Mouse (Mus musculus): ENCODE data around the gene Strn. TPM values are rescaled to one million over a fixed set of nuclear protein-coding genes. Genes with fewer than 3 reads are reported as not detected.

The Strn gene
- 5.0 and 5.7 TPM in 2 replicates for polyA plus RNA-seq (2015; fragmentation: Nextera tagmentation; extraction: Ambion mirVana)

DNA sequence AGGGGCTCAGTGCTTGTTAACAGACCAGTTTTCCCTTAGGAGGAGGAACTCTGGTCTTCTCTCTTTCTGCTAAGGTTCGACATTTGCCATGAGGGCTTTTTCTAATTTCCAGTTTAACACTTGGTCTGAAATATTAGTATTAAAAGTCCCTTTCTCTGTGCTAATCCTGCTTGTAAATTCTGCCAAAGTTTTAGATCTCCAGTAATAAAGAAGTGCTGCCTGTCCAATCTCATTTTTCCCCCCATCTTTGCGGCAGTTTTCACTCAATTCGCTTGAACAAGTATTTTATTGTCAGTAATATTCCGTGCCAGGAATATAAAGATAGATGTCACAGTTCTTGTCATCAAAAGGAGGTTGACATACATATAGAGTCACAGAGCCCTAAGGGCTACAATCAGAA, at the start of gene Strn:
TSS of gene Strn (minus strand) at position 101 of the 400 bp plus-strand sequence.
- Histone ChIP-seq H3K4me2 (peak within 1 kb of the TSS; percentile 86), H3K9me3 (no peaks in the 10 kb centered on the region), H3K27ac (replicated peaks) (peak within 1 kb of the TSS; percentile 86), H3K9ac (peak within 1 kb of the TSS; percentile 93), H3K4me1 (replicated peaks) (peaks cover 32% of the 10 kb centered on the region), H3K27me3 (no peaks in the 10 kb centered on the region), H3K36me3 (no peaks in the 10 kb centered on the region), H3K4me3 (peak within 1 kb of the TSS; percentile 87)
- WGBS, result 34% methylated on average over 4 of the region's 4 CpGs
- no peak for ATAC-seq (ENCODE audit: low FRiP score, low read depth)

DNA sequence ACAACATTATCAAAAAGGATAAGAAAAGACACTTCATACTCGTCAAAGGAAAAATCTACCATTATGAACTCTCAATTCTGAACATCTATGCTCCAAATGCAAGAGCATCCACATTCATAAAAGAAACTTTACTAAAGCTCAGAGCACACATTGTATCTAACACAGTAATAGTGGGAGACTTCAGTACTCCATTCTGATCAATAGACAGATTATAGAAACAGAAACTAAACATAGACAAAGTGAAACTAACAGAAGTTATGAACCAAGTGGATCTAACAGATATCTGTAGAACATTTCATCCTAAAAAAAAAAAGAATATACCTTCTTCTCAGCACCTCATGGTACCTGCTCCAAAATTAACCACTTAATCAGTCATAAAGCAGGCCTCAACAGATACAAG, 41.8 kb upstream of the Strn start:
- no peak for ATAC-seq (ENCODE audit: low FRiP score, low read depth)
- Histone ChIP-seq H3K27ac (replicated peaks) (no peak overlapping the region), H3K4me3 (no peak overlapping the region), H3K9me3 (no peaks in the 10 kb centered on the region), H3K4me2 (no peak overlapping the region), H3K9ac (no peak overlapping the region), H3K4me1 (replicated peaks) (no peaks in the 10 kb centered on the region), H3K36me3 (peaks cover 33% of the 10 kb centered on the region), H3K27me3 (no peaks in the 10 kb centered on the region)
- 96% methylated on average over 1 of the region's 1 CpGs for WGBS

DNA sequence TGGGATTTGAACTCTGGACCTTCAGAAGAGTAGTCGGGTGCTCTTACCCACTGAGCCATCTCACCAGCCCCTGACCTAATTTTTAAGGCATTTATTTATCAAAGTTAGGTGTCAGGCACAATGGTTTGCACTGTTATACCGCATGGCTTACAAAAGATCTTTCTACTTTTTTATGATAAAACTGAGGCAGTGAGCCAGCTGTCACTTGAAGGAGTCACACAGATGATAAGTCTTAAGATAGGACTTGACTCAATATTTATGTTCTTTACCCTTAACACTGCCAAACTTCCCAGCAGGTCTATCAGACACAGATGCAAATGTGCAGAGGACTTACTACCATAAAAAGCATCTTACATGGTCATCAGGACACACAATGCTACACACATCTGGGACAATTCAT, 35.3 kb upstream of the Strn start:
- H3K4me2 ChIP-seq, result no peak overlapping the region
- WGBS, result 96% methylated on average over 2 of the region's 2 CpGs
- no peaks in the 10 kb centered on the region for H3K9me3 ChIP-seq
- H3K4me1 ChIP-seq (replicated peaks), result no peaks in the 10 kb centered on the region
- H3K36me3 ChIP-seq, result peaks cover 42% of the 10 kb centered on the region
- no peak overlapping the region for H3K4me3 ChIP-seq
- H3K27me3 ChIP-seq, result no peaks in the 10 kb centered on the region
- no peak overlapping the region for H3K27ac ChIP-seq (replicated peaks)
- ATAC-seq (ENCODE audit: low FRiP score, low read depth), result no peak
- H3K9ac ChIP-seq, result no peak overlapping the region

DNA sequence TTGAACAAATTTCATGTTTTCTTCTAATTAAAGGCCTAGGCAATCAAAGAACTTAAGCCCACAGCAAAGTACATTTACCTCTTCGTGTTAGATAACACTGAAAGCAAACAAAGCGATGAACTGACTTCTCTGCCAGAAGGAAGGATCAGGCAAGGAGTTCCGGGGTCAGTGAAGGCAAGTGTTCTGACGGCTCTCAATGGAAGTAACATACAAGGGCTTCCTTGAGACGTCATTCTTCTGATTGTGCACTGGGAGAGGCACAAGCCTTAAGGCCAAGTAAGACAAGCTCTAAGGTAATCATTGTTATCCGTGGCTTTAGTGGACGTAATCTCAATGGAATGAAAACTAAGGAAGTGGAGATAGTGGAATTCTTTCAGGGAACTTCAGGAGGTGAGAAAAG, 33.9 kb upstream of the Strn start:
- 87% methylated on average over 7 of the region's 7 CpGs for WGBS
- Histone ChIP-seq H3K27me3 (no peaks in the 10 kb centered on the region), H3K36me3 (peaks cover 39% of the 10 kb centered on the region), H3K4me3 (no peak overlapping the region), H3K4me2 (no peak overlapping the region), H3K27ac (replicated peaks) (no peak overlapping the region), H3K9ac (no peak overlapping the region), H3K9me3 (no peaks in the 10 kb centered on the region), H3K4me1 (replicated peaks) (no peaks in the 10 kb centered on the region)
- no peak for ATAC-seq (ENCODE audit: low FRiP score, low read depth)

DNA sequence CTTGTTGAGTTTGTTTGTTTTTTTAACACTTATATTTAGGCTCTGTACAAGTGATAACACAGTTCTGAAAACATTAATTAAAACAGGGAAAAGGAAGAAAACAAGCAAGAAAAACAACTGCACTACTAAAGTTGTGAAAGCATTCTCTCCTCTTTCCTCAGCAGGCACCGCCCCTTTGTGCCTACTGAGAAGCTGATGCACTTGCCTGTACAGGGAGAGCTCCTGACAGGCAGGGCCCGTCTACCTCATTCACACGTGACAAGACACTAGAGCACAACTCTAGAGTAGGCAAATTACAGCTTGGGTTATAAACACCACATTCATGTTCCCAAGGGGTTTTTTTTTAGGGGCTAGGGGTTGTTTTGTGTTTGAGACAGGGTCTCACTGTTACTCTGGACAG, 32.3 kb upstream of the Strn start:
- Histone ChIP-seq H3K36me3 (peaks cover 51% of the 10 kb centered on the region), H3K27ac (replicated peaks) (no peak overlapping the region), H3K4me2 (no peak overlapping the region), H3K9me3 (no peaks in the 10 kb centered on the region), H3K4me3 (no peak overlapping the region), H3K9ac (no peak overlapping the region), H3K27me3 (no peaks in the 10 kb centered on the region), H3K4me1 (replicated peaks) (no peaks in the 10 kb centered on the region)
- 83% methylated on average over 3 of the region's 3 CpGs for WGBS
- ATAC-seq (ENCODE audit: low FRiP score, low read depth), result no peak

DNA sequence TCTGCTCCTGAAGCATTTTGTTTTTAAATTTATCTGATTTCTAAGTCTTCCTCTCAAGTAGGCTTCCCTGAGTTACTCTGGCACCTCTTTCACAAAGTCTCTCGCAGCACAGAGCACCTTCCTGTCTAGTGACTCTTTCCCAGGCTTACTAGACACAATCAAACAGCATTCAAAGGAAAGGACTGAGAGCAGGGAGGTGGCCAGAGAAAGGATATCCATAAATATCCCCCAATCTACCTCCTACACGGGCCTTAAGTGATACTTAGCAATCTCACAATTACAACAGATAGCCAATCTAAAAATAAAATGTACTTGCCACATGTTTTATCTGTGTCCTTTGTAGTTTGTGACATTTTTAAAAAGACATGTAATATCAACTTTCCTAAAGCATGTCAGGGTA, 31.9 kb upstream of the Strn start:
- no peak overlapping the region for H3K4me3 ChIP-seq

GRCm38 (mm10) chr17:78767546-78767945, 30.6 kb upstream of the Strn start:
- WGBS, result 82% methylated on average over 8 of the region's 8 CpGs
- Histone ChIP-seq H3K36me3 (peaks cover 47% of the 10 kb centered on the region), H3K9me3 (no peaks in the 10 kb centered on the region), H3K4me3 (no peak overlapping the region), H3K27ac (replicated peaks) (no peak overlapping the region), H3K27me3 (no peaks in the 10 kb centered on the region), H3K4me1 (replicated peaks) (no peaks in the 10 kb centered on the region), H3K9ac (no peak overlapping the region), H3K4me2 (no peak overlapping the region)
- no peak for ATAC-seq (ENCODE audit: low FRiP score, low read depth)

More for the DNA sequence above, 31.9 kb upstream of the Strn start:
- Histone ChIP-seq H3K4me1 (replicated peaks) (no peaks in the 10 kb centered on the region), H3K9me3 (no peaks in the 10 kb centered on the region), H3K9ac (no peak overlapping the region), H3K36me3 (peaks cover 54% of the 10 kb centered on the region), H3K4me2 (no peak overlapping the region), H3K27me3 (no peaks in the 10 kb centered on the region), H3K27ac (replicated peaks) (no peak overlapping the region)
- WGBS, result 86% methylated on average over 2 of the region's 2 CpGs
- no peak for ATAC-seq (ENCODE audit: low FRiP score, low read depth)

DNA sequence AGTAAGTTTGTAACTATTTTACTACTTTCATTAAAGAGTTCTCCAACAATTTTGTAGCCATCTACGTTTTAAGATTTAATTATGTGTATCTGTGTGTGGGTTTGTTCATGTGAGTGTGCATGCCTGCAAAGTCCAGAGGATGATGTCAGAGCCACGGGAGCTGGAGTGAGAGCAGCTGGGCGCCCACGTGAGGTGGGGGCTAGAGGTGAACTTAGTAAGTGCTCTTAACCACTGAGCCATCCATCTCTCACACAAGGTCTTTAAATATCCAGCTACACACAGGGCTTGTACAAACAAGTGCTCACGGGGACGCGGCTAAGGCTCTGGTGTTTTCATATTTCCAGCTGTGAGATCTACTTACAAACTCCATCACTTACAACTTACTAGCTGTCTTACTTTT, 29.1 kb upstream of the Strn start:
- no peak for ATAC-seq (ENCODE audit: low FRiP score, low read depth)
- Histone ChIP-seq H3K4me1 (replicated peaks) (no peaks in the 10 kb centered on the region), H3K9ac (no peak overlapping the region), H3K4me2 (no peak overlapping the region), H3K4me3 (no peak overlapping the region), H3K36me3 (peaks cover 53% of the 10 kb centered on the region), H3K9me3 (no peaks in the 10 kb centered on the region), H3K27ac (replicated peaks) (no peak overlapping the region), H3K27me3 (no peaks in the 10 kb centered on the region)
- WGBS, result 90% methylated on average over 7 of the region's 7 CpGs

GRCm38 (mm10) chr17:78763272-78763671, 26.3 kb upstream of the Strn start:
- no peaks in the 10 kb centered on the region for H3K9me3 ChIP-seq
- WGBS, result 96% methylated on average over 5 of the region's 5 CpGs
- no peak overlapping the region for H3K4me3 ChIP-seq
- no peak overlapping the region for H3K4me2 ChIP-seq
- peaks cover 41% of the 10 kb centered on the region for H3K36me3 ChIP-seq
- no peak overlapping the region for H3K9ac ChIP-seq
- no peaks in the 10 kb centered on the region for H3K4me1 ChIP-seq (replicated peaks)
- ATAC-seq (ENCODE audit: low FRiP score, low read depth), result no peak
- no peaks in the 10 kb centered on the region for H3K27me3 ChIP-seq
- H3K27ac ChIP-seq (replicated peaks), result no peak overlapping the region

DNA sequence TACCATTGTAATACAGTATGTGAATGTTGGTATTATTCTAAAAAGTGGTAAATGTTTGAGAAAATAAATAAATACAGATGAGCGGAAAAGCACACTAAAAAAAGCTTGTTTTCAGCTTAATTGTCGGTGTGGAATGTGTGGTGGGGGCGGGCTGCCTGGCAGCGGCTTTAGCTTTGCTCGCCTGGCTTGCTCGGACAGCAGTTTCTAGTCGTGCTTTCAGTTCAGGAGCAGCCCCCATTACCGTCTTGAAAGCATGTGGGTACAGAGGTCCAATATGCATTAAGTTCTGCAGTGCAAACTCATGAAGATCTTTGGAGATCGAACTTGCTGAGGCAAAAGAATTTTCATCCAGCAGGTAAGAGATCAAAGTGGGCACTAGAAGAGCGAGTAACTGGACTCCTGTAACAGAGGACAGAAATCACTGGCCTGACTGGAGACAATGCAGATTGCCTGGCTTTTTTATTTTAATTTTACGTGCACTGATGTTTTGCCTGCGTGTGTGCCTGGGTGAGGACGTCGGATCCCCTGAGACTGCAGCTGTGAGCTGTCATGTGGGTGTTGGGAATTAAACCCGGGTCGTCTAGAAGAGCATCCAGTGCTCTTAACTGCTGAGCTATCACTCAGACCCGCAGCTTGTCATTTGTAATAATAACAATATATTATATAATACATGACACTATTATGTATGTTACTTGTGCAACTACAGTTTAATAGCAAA, 16.1 kb upstream of the Strn start:
- no peaks in the 10 kb centered on the region for H3K27me3 ChIP-seq
- 51% methylated on average over 17 of the region's 17 CpGs for WGBS
- no peak overlapping the region for H3K4me2 ChIP-seq
- H3K27ac ChIP-seq (replicated peaks), result no peak overlapping the region
- no peaks in the 10 kb centered on the region for H3K4me1 ChIP-seq (replicated peaks)
- H3K36me3 ChIP-seq, result peaks cover 35% of the 10 kb centered on the region
- H3K9ac ChIP-seq, result no peak overlapping the region
- no peak for ATAC-seq (ENCODE audit: low FRiP score, low read depth)
- no peak overlapping the region for H3K4me3 ChIP-seq
- no peaks in the 10 kb centered on the region for H3K9me3 ChIP-seq

DNA sequence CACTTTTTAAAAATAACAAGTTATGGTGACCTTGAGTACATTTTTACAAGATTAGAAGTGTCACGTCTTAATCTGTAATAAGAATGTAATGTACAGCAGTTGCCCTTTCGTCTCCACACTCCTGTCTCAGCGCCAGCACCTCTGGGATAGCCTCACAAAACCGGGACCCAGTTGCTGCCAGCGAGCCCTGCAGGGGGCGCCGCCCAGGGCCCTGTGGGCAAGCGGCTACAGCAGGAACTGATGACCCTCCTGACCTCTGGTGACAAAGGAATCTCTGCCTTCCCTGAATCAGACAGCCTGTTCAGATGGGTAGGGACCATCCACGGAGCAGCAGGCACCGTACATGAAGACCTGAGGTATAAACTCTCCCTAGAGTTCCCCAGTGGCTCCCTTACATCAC, 15.1 kb upstream of the Strn start:
- H3K9me3 ChIP-seq, result no peaks in the 10 kb centered on the region
- no peak overlapping the region for H3K4me3 ChIP-seq
- H3K36me3 ChIP-seq, result peaks cover 28% of the 10 kb centered on the region
- WGBS, result 45% methylated on average over 10 of the region's 10 CpGs
- H3K4me1 ChIP-seq (replicated peaks), result no peaks in the 10 kb centered on the region
- no peak overlapping the region for H3K9ac ChIP-seq
- no peak overlapping the region for H3K4me2 ChIP-seq
- H3K27ac ChIP-seq (replicated peaks), result no peak overlapping the region
- ATAC-seq (ENCODE audit: low FRiP score, low read depth), result no peak
- H3K27me3 ChIP-seq, result no peaks in the 10 kb centered on the region

DNA sequence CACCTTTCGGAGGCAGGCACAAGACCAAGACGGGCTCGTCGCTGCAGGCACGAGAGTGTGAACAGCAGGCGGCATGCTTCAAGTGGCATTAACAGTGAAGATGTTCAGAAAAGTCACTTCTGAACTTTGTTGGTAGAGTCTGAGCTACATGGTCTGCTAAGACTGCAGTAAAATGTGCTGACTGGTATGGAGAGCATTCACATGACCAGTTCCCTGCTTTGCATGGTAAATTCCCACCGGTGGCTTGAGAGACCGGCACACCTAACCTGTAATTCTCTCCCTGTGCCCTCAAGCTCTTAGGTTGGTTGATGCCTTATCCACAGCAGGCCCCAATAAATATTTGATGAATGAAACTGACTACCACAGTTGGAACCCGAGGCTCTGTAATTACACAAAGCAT, 11.4 kb upstream of the Strn start:
- peaks cover 11% of the 10 kb centered on the region; the same call in 1 of the 2 replicates for H3K36me3 ChIP-seq
- no peak overlapping the region for H3K4me2 ChIP-seq
- no peaks in the 10 kb centered on the region for H3K9me3 ChIP-seq
- ATAC-seq (ENCODE audit: low FRiP score, low read depth), result no peak
- H3K4me1 ChIP-seq (replicated peaks), result no peaks in the 10 kb centered on the region
- 88% methylated on average over 9 of the region's 9 CpGs for WGBS
- no peak overlapping the region for H3K9ac ChIP-seq
- H3K27ac ChIP-seq (replicated peaks), result no peak overlapping the region
- H3K4me3 ChIP-seq, result no peak overlapping the region
- H3K27me3 ChIP-seq, result no peaks in the 10 kb centered on the region

- H3K27ac ChIP-seq (replicated peaks), result no peak overlapping the region
- H3K4me2 ChIP-seq, result no peak overlapping the region
- WGBS, result 53% methylated on average over 1 of the region's 1 CpGs
- H3K9ac ChIP-seq, result no peak overlapping the region
- H3K4me3 ChIP-seq, result no peak overlapping the region
- no peaks in the 10 kb centered on the region for H3K36me3 ChIP-seq
- no peaks in the 10 kb centered on the region for H3K27me3 ChIP-seq
- H3K4me1 ChIP-seq (replicated peaks), result peaks cover 25% of the 10 kb centered on the region
- no peaks in the 10 kb centered on the region for H3K9me3 ChIP-seq
- no peak for ATAC-seq (ENCODE audit: low FRiP score, low read depth)
Observed at GRCm38 (mm10) chr17:78738416-78738815, 1.4 kb upstream of the Strn start.

Measured in hindbrain, embryonic 15.5 days (tissue).